Mouse (Mus musculus): ENCODE results near the gene Rnf44.

Rnf44 gene

DNA sequence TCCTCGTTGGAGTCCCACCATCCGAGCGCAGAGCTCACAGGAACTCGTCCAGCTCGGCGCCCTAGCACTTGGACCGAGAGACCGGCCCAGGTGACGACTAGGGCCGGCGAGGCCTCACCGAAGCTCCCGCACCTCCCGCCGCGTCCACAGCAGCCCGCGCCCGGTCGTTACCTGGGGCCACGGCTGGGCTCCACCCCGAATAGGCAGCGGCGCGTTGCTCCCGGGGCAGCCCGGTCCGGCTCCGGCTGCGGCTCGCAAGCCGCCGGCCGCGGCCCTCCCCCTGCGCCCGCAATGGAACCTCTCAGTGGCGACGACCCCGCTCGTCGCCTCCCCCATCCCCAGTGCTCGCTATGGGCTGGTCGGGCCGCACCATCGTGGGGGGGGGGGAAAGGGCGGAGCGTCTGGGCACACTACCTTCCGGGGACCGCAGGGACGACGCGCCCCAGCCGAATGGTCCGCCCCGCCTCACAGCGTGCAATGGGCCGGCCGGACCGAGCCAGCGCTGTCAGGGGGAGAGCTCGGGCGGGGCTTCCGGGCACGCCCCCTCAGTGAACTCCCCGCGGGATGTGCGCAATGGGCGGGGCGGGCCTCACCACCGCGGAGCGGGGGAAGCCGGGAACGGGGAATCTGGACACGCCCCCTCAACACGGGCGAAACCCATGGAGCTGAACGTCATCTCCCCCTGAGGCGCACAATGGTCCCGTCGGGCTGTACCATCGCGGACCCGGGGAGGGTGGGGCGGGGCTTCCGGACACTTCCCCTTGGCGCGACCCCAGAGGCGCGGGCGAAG, at the start of gene Rnf44:
TSS of gene Rnf44 (minus strand) at position 350 of the 790 bp plus-strand sequence.
- DNase-seq (ENCODE audit: low spot score): peak; percentile 98

DNA sequence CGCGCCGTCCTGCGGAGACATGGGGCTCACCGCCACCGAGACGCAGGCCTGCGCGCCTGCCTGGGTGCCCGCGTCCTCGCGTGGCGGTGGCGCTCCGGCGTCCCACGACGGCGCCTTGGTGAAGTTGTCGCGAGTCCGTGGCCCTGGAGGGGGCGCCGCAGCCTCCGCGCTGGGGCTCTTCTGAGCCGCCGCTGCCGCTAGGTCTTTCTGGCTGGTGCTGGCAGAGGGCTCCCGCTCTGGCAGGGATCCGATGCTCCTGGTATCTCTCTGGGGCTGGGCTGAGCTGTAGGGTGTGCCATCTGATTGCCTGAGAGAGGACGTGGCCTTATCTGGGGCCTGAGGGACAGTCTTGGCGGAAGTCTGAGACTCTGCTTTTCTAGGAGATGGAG, 44.5 kb upstream of the Rnf44 start:
- DNase-seq (ENCODE audit: low spot score): no peak

DNA sequence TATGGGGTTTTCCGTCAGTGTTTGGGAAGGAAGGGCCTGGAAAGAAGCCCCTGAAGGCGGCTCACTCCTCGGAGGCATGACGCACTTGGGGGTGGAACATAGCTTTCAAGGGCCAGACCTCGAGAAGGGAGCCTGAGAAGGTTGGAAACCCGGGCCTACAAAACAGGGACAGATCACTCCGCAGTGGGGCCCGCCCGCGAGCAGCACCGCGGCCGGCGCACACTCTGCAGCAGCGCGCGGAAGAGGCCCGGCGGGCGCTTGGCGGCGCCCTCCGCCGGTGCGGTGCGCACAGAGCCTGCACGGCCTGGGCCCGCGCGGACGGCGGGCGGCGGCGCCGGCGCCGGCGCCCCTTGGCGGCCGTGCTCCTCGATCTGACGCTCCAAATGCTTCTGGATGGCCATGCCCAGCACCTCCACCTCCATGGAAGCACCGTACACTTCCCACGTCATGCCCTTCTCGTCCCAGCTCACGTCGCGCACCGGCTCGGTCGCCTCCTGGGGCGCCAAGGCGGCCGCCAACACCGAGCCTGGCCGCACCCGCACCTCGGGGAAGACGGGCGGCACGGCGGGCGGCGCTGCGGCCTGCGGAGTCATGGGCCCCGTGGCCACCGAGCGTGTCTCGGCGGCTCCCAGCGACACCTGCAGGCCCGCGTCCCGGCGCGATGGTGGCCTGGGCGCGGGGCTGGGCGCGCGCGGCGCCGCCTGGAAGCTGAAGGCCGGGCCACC, 43.9 kb upstream of the Rnf44 start:
- peak; percentile 64 for DNase-seq (ENCODE audit: low spot score)

DNA sequence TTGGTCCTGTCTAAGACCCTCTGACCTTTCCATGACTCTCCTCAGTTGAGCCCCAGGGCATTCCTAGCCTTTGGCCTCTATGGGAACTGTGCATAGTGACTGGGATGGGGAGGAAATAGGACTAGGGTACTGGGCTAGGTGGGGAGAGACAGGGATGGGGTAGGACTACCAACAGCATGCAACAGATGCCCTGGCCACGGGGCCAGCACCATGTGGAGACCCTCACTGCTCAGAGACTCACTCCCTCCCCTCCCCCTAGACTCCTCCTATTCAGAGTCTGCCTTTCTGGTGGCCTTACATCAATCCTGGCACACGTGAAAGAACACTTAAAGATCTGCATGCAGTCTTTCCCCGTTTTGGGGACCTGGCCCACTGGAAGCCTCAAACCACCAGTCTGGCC, 43.2 kb upstream of the Rnf44 start:
- no peak for DNase-seq (ENCODE audit: low spot score)

- DNase-seq (ENCODE audit: low spot score): no peak
Measured at GRCm38 (mm10) chr13:54726131-54726530, 32.4 kb upstream of the Rnf44 start.

DNA sequence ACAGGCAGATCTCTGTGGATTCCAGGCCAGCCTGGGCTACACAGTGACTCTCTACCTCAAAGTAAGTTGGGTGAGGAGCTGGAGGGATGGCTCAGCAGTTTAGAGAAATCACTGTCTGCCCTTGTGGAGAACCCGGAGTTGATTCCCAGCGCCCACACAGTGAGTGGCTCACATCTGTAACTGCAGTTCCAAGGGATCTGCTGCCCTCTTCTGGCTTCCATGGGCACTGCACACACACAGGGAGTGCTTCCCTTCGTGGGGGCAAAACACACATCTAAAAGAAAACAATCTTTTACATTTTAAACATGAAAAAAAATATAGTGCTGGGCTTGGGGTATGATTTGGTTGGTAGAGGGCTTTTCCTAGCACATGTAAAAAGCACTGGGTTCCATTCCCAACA, 29.4 kb upstream of the Rnf44 start:
- DNase-seq (ENCODE audit: low spot score): no peak

DNA sequence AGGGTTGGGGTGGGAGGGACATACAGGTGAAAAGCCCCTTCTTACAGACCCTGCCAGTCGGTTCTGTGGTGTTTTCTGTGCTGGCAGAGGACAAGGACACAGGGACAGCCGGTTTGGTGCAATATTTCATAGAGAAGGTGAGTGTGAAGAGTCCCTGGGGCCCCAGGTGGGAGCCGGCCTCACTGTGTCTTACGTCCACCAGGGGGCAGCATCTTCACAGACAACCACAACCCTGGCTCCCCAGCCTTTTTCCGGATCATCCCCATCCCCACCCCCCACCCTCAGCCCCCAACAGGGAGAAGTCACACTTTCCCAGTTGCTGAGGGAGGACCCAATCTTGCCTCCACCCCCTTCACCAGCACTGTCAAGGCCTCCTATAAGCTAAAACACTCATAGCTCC, 23.2 kb upstream of the Rnf44 start:
- peak; percentile 70 for DNase-seq (ENCODE audit: low spot score)

GRCm38 (mm10) chr13:54714996-54715395, 21.3 kb upstream of the Rnf44 start:
- no peak for DNase-seq (ENCODE audit: low spot score)

- no peak for DNase-seq (ENCODE audit: low spot score)
Measured at GRCm38 (mm10) chr13:54714393-54714792, 20.7 kb upstream of the Rnf44 start.

GRCm38 (mm10) chr13:54710866-54711265, 17.2 kb upstream of the Rnf44 start:
- DNase-seq (ENCODE audit: low spot score): no peak

DNA sequence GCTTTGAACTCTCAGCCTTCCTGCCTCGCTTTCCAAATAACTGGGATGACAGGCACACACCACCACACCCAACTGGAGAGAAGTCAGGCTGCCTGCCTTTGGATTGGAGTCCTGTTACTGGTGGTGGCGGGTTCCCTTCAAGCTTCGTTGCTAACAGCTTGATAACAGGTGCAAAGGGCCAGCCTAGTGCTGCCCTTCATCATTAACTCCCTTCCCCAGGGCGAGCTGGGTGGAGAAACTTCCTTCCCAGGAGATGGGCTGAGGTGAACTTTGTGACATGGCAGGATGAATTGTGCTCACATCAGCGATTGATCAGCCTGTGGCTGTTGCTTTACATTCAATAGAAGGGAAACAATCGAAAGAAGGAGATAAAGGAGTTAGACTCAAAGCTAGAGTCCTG, 11.2 kb upstream of the Rnf44 start:
- DNase-seq (ENCODE audit: low spot score): no peak

DNA sequence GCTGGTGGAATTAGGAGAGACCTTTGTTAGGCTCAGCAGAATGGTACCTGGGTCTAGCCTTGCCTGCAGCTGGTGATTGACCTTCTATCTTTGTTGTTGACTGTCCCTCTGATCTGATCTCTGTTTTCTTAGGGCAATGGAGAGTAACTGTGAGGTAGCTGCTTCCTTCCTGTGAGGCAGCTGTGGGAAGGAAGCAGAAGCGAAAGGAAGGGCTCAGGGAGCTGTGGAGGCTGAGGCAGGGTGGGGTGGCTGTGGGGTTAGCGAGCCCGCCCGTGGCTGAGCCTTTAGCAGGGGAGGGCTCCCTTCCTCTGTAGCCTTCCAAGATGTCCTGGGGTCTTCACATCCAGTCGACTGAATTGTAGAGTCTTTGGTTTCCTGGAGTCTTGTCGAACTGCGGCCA, 8.8 kb upstream of the Rnf44 start:
- DNase-seq (ENCODE audit: low spot score): no peak

DNA sequence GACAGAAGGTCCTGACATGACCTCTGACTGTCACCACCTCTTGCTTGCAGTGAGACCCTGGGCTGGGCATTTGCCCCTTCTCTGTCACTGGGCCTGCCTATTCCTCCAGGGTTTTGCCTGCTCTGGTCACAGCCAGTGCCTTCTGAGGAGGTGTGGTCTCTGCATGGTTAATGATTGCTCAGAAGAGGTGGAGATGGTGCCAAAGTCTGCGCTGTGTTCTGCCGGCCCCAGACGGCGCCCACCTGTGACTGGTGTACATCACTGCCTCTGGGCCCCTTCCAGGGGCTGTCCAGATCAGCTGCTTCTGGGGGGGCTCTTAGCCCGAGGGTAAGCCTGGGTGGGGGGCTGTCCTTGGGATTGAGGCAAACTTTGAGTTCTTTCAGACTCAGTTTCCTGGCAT, 7.5 kb upstream of the Rnf44 start, which contains the start of gene Cdhr2:
TSS of gene Cdhr2 (plus strand) at position 219 of the 400 bp plus-strand sequence.
- DNase-seq (ENCODE audit: low spot score): no peak

DNA sequence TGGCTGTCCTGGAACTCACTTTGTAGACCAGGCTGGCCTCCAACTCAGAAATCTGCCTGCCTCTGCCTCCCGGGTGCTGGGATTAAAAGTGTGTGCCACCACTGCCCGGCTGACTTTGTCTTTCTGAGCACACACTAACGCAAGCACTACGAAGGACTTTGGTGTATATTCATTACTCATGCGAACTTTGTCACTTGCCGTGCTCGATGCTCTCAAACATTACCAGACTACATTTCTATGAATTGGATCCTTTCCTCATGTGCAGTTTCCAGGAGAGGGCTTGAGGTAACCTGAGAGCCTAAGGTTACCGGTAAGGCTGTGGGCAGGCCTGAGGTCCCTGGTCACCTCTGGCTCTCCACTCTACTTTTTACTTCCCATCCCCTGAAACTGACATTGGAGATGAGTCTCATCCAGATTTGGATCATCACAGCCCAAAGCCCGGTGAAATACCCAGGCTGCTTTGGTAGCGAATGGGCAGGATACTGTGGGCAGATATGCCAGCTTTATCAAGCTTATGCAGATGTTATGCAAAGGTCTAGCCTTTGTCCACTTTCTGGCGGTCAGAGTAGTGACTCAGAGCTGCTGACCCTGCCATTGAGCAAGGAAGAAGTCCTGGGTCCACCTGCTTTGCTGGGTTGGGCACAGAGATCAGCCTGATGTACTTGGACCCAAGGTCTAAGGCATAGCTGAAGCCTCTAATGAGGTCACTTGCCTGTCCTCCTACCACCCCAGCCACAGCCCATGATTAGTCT, 1.9 kb upstream of the Rnf44 start:
- DNase-seq (ENCODE audit: low spot score): no peak

- no peak for DNase-seq (ENCODE audit: low spot score)
Measured at GRCm38 (mm10) chr13:54694348-54695060, 797 bp upstream of the Rnf44 start.

DNA sequence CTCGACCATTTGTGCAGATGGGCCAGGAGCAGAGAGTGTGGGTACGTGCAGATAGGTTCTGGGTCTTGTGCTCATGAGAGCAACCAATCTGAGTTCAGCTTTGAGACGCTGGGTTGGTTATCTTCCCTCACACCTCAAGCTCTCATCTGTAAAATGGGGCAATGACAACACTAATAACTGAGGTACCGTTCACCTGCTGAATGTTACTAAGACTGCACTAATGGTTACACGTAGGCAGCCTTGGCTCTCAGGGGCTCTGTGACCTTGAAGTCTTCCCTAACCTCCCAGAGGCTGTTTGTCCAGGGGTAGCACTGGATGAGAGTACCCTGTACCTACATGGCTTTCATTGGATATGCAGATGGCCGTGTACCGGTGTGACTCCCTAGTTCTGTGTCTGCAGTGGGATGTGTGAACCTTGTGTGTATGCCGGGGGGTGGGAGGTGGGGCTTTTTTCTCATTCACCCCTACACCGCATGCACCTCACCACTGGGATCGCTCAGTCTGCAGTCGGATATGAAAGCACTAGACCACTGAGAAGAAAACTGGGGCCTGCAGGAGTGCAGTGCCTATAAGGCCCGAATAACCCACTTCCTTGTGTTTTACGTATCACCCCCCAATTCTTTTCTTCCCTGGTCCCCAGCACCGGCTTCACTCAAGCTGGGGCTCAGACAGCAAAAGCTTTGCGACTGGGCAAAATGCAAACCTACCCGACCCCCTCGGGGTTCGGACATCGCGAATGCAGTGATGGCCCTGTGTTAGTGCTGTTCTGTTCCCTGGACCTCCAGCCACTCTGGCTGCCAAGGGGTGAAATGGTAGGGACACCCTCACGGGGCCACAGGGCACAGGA, 773 bp downstream of the Rnf44 start:
- peak; percentile 2 for DNase-seq (ENCODE audit: low spot score)

GRCm38 (mm10) chr13:54691737-54692136, 2.0 kb downstream of the Rnf44 start:
- DNase-seq (ENCODE audit: low spot score): no peak

- DNase-seq (ENCODE audit: low spot score): no peak
Measured at GRCm38 (mm10) chr13:54690151-54690740, 3.5 kb downstream of the Rnf44 start.

- DNase-seq (ENCODE audit: low spot score): peak; percentile 95
Measured at GRCm38 (mm10) chr13:54687575-54688424, 5.9 kb downstream of the Rnf44 start.

GRCm38 (mm10) chr13:54687096-54687495, 6.6 kb downstream of the Rnf44 start:
- peak; percentile 90 for DNase-seq (ENCODE audit: low spot score)

Measured in embryo, embryonic 10.5 days (tissue).